Mouse (Mus musculus) thymus, postnatal 14 days (tissue): ENCODE results near the gene Cct5.

Experiments used
- DNase-seq: peaks from one replicate; pipeline ENCODE4 v3.0.0; 2021

Gene Cct5

DNA sequence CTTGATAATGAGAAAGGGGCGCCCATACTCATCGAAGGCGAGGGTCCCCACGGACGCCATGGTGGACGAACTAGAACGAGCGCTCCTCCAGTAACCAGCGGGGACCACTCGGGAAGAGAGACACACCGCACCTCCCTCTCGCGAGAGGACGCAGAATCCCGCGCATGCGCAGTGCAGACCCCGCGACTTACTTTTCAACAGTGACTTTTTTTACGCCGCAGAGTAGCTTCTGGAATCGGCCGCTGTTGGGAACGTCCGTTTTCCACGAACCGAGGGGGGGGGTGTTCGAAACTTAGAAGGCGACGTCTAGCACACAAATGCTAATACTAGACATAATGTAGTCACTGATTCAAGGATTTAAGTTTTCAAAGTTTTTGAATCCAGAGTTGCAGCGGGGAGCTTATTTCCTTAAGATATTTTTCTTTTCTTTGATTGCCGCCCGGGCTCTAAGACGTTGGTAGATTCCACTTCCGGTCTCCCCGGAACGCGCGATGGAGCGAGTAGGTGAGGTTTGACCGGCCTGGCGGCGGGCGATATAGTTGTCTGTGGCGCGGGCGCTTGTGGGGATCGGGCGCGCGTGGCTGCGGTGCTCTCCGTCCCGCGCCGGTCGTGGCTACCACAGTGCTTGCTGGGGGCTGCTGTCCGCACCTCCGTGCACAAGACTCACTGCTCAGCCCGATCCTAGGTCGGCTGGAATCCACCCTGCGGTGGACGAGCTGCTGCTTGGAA lies at the start of gene Cct5, which contains the start of gene Fam173b:
TSS of gene Cct5 (minus strand) at position 159 of the 729 bp plus-strand sequence.
TSS of gene Fam173b (plus strand) at position 207 of the 729 bp plus-strand sequence.
- peak; percentile 98 for DNase-seq

DNA sequence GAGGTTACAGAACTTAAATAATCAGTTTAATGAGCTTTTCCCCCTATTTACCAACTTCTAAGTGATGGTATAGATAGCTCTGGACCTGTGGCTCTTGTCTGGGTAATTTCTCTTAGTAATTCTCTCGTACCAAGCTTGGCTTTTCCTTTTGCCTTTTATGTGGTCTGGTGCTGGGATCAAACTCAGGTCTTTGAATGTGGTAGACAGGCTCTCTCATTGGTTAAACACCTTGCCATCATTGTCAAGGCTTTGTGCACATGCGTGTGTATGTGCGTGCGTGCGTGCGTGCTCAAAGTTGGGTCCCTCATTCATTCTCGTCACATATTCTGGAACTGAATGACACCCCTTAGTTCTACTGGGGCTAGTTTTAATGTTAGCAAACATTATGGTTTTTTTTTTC lies 49.2 kb upstream of the Cct5 start:
- no peak for DNase-seq

DNA sequence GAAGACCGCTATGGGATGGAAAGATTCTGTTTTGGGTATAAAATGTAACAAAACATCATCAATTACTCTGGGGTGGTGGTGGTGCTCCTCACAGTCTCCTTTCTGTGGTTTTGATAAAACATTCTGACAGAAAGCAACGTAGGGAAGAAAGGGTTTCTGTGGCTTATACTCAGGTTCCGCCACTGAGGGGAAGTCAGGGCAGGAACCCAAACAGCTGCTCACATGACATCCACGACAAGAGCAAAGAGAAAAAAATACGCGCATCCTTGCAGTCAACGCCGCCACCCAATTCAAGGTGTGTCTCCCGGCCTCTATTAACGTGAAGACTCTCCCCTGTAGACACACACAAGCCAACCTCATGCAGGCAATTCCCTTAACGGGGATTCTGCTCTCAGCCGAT lies 48.1 kb upstream of the Cct5 start:
- DNase-seq: no peak

DNA sequence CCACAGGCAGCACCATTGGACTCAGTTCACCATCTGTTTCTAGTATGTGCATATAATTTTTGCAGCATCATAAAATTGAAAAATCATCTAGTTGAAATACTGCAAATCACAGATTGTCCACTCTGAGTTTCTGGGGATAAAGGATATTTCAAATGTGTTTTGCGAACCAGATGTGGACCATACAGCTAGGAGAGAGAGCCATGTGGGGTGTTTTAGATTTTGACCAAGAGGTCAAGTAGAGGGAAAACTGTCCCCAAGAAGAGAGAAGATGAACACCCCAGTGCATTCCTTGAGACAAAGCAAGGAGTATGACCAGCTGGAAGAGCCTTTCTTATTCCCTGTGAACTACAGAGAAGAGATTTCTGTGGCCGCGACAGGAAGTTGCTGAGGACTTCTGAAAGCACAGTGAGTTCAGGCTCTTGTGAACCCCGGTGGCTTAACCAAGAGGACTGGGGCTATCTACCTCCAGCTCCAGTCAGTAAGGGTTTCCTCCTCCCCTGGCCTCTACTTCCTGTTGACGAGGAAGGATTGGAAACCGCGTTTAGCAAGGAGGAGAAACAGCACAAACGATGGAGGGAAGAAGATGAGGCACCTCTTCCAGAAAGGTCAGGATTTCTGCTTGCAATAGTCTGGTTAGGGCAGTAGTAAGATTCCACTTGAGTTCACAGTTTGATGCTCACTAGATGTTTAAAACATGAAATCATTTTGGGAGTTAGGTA lies 46.4 kb upstream of the Cct5 start:
- no peak for DNase-seq

DNA sequence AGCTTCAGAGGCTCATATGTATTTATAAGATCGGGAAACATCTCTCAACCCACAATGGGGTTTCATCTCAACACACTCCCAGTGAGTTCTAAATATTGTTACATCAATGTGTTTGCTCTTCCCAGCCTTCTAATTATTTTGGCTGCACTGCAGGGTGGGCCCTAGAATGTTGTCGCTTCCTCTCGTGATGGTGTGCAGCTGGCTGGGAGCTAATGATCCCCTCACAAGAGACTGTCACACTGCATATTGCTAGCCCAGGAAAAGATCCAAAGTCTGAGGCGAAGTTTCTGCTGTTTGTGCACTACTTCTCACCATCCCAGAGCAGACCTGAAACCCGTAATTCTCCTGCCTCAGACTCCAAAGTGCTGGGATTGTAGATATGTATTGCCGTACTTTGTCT lies 45.6 kb upstream of the Cct5 start:
- no peak for DNase-seq

DNA sequence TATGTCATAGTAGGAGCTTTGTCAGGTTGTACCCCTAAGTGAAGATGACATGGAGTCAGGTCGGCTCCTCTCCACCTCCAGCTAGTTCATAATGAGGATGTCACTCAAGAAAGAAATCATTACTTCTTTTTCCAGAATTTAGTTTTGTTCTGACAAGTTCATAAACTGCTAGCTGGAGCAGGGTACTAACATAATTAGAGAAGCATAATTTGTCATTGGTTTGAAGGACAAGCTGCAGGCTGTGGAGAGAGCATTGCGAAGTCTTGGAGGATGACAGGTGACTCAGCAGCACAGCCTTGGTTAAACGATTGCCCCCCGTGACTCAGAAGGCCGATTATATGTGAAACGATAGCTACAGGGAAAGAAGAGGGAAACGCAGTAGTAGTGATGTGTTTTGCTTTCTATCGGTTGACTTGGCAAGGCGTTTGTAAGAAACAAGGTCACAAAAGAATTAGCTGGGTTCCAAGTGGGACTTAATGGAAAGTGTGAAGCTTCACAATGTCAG lies 34.5 kb upstream of the Cct5 start:
- no peak for DNase-seq

DNA sequence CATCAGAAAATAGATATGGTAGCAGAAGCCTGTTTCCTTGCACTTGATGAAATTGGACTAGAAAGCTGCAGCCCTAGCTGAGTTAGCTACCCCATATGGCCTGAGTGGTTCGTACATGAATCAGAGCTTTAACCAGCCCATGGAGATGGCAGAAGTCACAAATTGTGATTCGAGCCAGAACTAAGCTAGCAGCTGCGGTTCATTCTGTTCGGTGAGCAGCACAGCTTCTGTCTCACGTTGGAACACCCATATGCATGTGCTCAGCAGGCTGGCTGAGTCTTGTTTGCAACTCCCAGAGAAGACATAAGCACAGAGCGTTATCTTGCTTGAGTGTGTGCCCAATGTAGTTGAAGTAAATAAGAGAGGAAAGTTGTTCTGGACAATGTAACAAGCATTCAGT lies 33.0 kb upstream of the Cct5 start:
- no peak for DNase-seq

DNA sequence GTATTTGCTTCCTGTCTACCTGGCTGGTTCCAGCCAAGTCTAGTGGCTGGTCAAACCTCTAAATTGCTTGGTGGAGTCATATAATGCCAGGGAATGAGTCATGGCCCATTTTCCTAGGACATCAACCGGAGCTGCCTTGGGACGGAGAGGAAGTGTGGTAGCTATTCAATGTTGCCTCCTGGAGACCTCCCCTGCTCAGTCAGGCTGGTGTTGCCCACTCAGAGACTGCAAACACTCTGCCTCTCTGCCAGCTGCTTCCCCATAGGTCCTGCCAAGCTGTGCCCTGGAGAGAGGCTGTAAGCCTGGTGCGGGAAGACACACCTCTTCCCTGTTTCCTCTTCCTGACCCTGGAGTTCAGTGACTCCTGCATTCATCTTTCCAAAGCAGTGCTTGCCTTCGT lies 30.9 kb upstream of the Cct5 start:
- DNase-seq: no peak

DNA sequence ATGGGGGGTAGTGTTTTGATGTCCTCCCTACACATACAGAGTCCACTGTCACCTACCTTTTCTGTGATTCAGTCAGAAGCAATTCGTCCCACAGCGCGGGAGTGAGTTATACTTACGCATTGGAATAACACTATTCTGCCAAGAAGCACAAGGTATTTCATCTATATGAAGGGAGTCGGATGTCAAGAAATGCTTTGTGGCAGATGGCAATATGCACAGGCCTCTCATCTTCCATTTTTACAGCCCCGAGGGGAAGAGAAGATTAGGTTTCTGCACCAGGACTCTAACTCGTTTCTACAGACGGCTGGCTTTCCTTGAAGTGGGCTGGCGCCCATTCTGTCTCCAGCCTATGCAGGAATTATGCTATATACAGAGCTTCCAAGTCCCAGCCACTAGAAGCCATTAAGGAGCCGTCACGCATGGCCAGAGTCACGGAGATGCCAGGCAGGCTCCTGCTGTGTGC lies 29.8 kb upstream of the Cct5 start:
- DNase-seq: no peak

DNA sequence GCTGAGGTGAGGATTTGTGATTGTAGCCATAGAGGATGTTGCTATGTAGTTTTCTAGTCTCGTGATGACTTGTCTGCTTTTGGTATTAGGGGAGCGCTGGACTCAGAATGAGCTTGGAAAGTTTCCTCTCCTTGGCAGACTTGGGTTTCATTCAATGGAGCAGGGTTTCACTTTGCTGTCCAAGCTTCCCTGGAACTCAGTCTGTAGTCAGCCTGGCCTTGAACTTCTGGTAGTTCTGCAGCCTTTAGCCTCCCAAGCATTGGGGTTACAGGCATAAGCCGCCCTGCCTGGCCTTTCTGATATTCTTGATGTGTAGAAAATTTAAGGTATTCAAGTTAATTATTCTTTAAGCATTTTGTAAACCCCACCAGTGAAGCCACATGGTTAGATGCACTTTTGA lies 28.0 kb upstream of the Cct5 start:
- DNase-seq: no peak

DNA sequence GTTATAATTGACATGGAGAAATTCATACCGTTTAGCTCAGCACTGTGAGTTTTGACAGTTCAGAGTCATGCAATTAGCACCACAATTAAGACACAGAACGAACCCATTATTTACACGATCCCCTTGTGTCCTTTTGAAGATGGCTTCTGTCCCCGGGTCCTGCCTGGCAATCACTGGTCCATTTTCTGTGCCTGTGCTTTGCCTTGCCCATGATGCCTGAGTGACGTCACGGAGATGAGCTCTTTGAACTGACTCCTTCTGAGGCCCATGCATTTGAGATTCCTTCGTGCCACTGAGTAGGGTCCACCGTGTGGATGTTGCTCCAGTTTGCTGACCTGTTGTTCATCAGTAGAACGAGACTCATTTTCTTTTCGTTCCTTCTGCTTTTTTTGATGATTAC lies 26.6 kb upstream of the Cct5 start:
- no peak for DNase-seq

DNA sequence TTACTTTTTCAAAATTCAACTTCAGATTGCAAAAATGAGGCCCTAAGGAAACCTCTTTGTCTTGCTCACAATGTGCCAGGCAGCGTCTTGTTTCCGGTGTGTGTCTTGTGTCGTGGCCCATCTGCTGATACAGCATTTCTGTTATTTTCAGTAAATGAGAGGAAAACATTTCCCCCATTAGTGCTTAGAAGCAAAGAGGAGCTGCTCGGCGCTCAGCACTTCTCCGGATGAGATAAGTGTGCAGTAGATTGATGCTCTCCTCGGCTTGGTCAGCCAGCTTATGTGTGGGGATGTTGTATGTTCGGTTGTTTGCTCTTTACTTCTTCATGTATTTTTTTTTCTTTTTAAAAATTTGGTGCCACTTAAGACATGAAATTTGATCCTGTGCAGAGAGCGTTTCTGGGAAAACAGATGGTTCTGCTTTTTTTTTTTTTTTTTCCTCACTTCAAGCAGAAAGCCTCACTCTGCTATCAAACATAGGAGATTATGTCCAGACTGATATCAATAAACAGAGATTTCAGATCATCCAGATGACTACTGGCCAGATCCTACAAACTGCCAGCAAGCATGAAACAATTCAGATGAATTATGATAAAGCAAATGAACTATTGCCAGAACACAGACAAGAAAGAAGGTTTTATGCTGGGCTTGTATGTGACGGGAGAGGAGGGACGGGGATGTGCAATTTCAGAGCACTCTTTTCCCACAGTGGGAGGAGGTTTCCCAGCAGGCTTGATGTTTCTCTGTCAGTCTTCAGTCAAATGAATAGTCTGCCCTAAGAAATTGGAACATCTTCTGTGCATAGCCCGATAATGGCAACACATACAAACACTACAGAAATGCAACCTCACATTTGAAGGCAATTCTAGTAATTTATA lies 25.9 kb upstream of the Cct5 start:
- DNase-seq: no peak

DNA sequence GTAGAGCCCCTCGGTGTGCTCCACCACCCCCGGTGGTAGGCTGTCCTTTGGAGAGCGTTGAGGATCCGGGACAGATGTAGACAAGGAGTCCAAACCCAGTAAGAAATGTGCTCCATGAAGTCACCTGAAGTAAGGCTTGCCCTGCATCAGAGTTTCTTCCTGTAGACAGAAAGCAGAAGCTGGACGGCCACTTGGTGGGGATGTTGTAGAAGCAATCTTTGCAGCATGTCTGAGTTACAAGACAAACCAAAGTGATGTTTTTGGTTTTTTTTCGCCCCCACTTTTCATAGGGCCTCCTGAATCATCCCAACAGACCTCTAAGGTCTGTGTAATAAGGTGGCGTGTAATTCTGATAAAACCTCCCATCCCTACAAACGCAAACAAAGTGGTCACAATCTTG lies 17.9 kb upstream of the Cct5 start:
- DNase-seq: no peak

DNA sequence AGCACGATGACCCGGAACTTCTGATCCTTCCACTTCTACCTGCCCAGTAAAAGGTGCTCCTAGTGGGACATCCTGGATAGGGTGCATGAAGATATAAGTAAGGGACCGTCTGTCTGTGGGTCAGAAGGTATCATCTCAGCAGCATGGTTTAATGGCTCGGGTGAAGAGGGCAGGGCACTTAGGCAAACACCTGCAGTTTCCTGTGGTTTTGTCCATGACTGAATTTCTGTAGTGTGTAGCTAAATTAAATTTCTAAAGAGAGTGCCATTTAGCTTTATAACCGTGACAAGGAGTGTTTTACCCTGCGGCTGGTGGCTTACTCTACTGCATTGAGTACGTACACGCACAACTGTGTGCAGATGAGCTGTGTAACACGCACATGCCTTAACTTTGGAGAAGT lies 15.7 kb upstream of the Cct5 start:
- DNase-seq: no peak

DNA sequence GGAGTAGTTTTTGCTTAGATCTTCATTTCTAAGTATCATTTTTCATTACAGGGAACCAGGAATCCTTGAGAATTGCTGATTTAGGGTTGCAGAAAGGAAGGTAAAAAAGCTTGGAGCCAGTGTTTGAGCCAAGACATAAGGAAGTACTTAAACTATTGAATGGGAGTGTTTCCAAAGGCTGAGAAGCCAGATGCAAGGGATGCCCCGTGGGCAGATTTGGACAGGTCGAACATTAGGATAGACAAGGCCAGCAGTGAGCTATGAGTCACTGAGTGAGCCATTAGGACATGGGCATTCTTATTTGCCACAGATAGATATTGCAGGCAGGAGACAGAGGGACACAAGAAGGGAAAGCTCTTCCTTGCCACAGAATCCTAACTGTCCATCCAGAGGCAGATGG lies 13.1 kb upstream of the Cct5 start:
- no peak for DNase-seq

DNA sequence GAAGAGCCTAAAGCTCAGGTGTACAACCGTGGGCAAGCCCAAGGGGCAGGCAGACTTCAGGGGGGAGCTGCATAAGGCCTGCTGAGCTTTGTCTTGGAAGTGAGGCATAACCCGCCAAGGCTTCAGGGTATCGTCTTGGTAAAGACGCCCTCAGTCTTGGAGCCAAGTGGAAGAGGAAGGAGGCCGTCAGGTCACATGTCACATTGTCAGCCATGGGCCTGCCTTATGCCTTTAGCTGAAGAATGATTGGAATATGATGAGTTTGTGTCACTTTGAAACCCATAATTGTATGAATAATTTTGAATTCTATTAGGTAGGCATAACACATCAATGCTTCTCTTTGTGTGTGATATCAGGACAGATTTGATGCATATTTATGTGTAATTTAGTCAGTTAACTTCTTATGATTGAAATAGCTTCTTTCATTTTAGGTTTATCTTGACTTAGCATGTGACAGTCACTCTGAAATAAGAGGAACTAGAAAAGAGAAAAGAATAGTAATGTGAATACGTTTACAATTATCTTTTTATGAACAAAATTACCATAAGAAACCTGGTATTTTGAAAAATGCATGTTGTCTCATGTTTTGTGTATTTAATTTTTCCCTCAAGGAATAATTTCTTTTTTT lies 12.3 kb upstream of the Cct5 start:
- no peak for DNase-seq

DNA sequence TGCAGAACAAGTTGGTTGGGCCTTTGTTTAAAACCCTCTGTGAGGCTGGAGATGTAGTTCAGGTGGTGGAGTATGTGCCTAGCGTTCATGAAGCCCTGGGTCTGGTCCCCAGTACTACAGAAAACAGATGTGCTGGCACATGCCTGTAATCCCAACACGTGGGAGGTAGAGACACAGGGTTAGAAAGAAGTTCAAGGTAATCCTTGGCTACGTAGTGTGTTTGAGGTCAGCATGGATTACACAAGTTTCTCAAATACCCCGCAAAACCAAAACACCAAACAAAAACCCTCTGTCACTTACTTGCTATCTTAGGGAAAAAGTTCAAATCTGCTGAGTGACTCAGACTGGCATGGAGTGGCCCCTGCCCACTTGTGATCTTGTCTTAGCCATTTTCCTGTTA lies 10.4 kb upstream of the Cct5 start:
- DNase-seq: no peak

DNA sequence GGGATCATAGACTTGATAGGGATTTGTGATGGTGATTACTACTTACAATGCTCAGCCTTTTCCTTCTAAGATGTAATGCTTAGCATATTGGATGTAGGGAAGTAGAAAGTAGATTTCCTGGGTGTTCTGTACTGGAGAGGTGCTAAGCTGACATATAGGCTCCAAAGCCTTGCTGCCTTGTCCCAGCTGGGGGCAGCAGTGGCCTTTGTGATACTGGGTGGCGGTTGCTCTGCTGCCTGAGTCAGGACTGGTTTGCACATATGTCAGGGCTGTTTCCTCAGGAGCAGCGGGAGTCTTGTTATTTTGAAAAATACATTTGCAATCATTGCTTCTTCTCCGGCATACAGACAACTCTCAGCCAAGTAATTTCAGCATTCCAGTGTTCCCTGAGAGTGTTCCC lies 9.4 kb upstream of the Cct5 start:
- no peak for DNase-seq

DNA sequence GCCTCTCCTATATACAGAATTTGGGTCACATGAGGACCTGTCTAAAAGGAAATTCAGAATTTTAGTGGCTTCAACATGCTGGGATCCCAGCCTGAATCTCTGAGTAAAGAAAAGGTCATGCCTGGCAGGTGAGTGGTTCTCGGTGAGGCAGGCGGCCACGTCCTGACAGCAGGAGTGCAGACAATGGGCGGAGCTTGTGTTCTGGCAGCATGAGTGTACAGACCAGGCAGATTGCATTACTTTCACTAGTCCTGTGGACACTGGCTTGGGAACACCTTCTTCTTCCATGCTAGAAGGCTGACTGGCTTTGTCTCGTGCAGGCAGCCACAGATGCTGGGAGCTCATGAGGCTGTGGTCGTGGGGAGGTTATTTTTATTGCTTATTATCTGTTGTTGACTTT lies 5.2 kb upstream of the Cct5 start:
- no peak for DNase-seq

DNA sequence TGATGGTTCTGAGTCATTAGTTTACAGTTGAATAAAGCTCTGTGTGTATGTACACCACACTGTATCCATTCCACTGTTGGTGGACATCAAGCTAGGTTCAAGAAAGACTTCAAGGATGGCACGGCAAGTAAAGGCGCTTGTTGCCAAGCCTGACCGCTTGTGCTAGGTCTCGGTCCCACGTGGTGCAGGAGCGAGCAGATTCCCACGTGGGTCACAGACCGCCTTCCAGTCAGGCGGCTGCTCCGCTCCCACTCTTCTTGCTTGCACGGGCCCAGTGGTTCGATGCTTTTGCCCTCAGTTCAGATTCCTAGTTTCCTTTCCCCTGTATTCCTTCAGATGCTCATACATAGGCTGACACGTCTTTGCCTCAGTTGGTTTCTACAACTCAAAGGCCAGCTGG lies 1.5 kb upstream of the Cct5 start:
- no peak for DNase-seq

DNA sequence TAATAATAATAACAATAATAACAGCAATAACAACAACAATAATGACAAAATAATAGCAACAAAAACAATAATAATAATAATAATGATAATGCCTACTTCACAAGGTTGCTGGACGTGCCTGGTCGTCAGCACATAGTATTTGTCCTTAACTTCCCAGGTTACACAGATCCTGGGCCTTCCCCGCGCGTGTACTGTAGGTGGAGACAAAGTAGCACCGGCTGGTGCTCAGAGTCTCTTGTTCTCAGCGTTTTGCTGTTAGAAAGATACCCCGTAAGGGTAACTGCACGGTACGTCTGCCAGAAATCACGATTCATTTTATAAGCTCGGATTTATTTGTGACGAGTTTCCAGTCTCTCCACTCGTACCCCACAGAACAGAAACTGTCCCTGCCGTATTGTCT lies 822 bp upstream of the Cct5 start:
- DNase-seq: peak; percentile 77

DNA sequence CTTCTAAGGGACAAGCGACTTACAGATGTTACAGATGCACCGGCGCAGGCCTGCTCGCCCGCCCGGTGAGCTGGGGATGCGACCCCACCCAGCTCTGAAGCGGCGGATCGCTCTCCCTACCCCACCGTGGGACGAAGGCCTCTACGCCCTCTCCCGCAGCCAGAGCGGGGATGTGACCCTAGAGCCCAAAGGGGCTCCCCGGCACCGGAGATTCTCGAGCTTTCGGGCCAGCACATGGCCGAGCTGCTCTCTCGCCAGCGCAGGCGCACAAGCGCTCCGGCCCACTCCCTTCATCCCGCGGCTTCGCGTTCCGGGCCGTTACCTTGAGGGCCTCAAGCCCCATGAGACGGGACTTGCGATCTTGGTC lies 342 bp downstream of the Cct5 start:
- no peak for DNase-seq

DNA sequence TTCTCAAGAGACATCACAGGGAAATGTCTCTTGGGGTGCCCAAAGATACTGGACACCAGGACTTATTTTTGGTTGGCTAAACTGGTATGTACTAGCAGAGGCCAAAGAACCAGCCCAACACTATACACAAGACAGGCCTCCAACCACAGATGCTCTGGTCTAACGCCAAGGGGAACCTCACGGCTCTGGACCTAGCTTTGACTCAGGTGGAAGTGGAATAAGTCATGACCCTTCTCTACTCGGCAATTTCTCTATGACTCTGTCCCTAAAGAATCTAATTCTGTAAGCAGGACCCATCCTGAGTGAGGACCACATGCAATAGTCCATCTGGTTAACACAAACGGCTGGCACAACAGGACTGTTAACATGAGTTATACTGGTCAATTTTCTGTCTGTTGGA lies 1.8 kb downstream of the Cct5 start:
- DNase-seq: no peak
